Mouse (Mus musculus) erythroblast, embryonic 14.5 days (primary cell): Measurements from ENCODE around the gene Rad23a.

Experiments
- GATA1 ChIP-seq: IDR thresholded peaks from 2 replicates; pipeline ENCODE4 v1.6.1; 2012; ENCODE audit warnings: low read length, inconsistent platforms, mixed read lengths
- TAL1 ChIP-seq: IDR thresholded peaks from 3 replicates; pipeline ENCODE4 v1.6.1; 2012; ENCODE audit warnings: low read length, inconsistent platforms, mixed read lengths

DNA sequence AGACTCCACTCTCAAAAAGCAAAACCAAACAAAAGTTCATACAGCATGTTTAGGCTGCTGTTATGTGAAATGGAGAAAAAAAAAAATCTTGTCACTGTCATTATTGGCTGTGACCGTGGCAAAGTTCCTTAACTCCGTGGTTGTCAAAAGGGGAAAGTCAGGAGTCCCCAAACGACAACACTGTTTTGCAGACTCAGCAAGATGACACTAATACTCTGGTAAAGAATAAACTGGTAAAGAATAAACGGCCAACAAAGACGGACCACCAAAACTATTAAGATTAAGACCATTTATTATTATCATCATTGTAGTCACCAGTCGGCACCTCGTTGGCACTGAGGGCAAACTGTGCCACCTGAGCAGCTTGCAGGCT, 604 bp downstream of the Rad23a start:
- TF ChIP-seq GATA1 (no peak), TAL1 (no peak)
